Mouse (Mus musculus): ENCODE data around the gene Smim15. TPM values are rescaled to one million over a fixed set of nuclear protein-coding genes. Genes with fewer than 3 reads are reported as not detected.

Gene Smim15
- total RNA-seq, 2 experiments from 2014 or later: 45.2 to 184 TPM

GRCm38 (mm10) chr13:108060936-108061578 is 16.8 kb downstream of the Smim15 start:
- ATAC-seq (replicated peaks; ENCODE audit: low FRiP score, low TSS enrichment, poor library complexity, severe bottlenecking): no peak

GRCm38 (mm10) chr13:108062900-108063299 is 18.7 kb downstream of the Smim15 start:
- ATAC-seq (replicated peaks; ENCODE audit: low FRiP score, low TSS enrichment, poor library complexity, severe bottlenecking): no peak

GRCm38 (mm10) chr13:108063374-108064134 is 19.3 kb downstream of the Smim15 start:
- ATAC-seq (replicated peaks; ENCODE audit: low FRiP score, low TSS enrichment, poor library complexity, severe bottlenecking): no peak

GRCm38 (mm10) chr13:108064331-108064730 is 20.1 kb downstream of the Smim15 start:
- no peak for ATAC-seq (replicated peaks; ENCODE audit: low FRiP score, low TSS enrichment, poor library complexity, severe bottlenecking)

GRCm38 (mm10) chr13:108066021-108066420 is 21.8 kb downstream of the Smim15 start:
- no peak for ATAC-seq (replicated peaks; ENCODE audit: low FRiP score, low TSS enrichment, poor library complexity, severe bottlenecking)

- ATAC-seq (replicated peaks; ENCODE audit: low FRiP score, low TSS enrichment, poor library complexity, severe bottlenecking): 0 out of 2 replicates have a peak, but pooled peaks have one; percentile 22
Observed at GRCm38 (mm10) chr13:108069151-108069550, 24.9 kb downstream of the Smim15 start.

GRCm38 (mm10) chr13:108070171-108070570 is 25.9 kb downstream of the Smim15 start:
- ATAC-seq (replicated peaks; ENCODE audit: low FRiP score, low TSS enrichment, poor library complexity, severe bottlenecking): no peak

GRCm38 (mm10) chr13:108077476-108077875 is 33.2 kb downstream of the Smim15 start:
- ATAC-seq (replicated peaks; ENCODE audit: low FRiP score, low TSS enrichment, poor library complexity, severe bottlenecking): no peak

- ATAC-seq (replicated peaks; ENCODE audit: low FRiP score, low TSS enrichment, poor library complexity, severe bottlenecking): no peak
Observed at GRCm38 (mm10) chr13:108077901-108078300, 33.7 kb downstream of the Smim15 start.

GRCm38 (mm10) chr13:108084086-108084485 is 39.8 kb downstream of the Smim15 start:
- no peak for ATAC-seq (replicated peaks; ENCODE audit: low FRiP score, low TSS enrichment, poor library complexity, severe bottlenecking)

- ATAC-seq (replicated peaks; ENCODE audit: low FRiP score, low TSS enrichment, poor library complexity, severe bottlenecking): no peak
Observed at GRCm38 (mm10) chr13:108086036-108086435, 41.8 kb downstream of the Smim15 start.

- no peak for ATAC-seq (replicated peaks; ENCODE audit: low FRiP score, low TSS enrichment, poor library complexity, severe bottlenecking)
Observed at GRCm38 (mm10) chr13:108086724-108087123, 42.5 kb downstream of the Smim15 start.

- no peak for ATAC-seq (replicated peaks; ENCODE audit: low FRiP score, low TSS enrichment, poor library complexity, severe bottlenecking)
Observed at GRCm38 (mm10) chr13:108092290-108092689, 48.0 kb downstream of the Smim15 start.

- ATAC-seq (replicated peaks; ENCODE audit: low FRiP score, low TSS enrichment, poor library complexity, severe bottlenecking): no peak
Observed at GRCm38 (mm10) chr13:108094681-108095080, 50.4 kb downstream of the Smim15 start.

- no peak for ATAC-seq (replicated peaks; ENCODE audit: low FRiP score, low TSS enrichment, poor library complexity, severe bottlenecking)
Observed at GRCm38 (mm10) chr13:108095617-108096016, 51.4 kb downstream of the Smim15 start.

GRCm38 (mm10) chr13:108096446-108096845 is 52.2 kb downstream of the Smim15 start:
- ATAC-seq (replicated peaks; ENCODE audit: low FRiP score, low TSS enrichment, poor library complexity, severe bottlenecking): no peak

Other genes starting within 250 kb of the Smim15 start
- gene Ndufaf2, start 114.2 kb downstream of the Smim15 start, total RNA-seq (2014; fragmentation: Nextera tagmentation): 59.8 and 92.5 TPM in 2 replicates
- gene Ndufaf2, start 114.2 kb downstream of the Smim15 start, total RNA-seq (2017): 107 and 111 TPM in 2 replicates
- 17.0 and 22.5 TPM in 2 replicates for gene Ercc8, start 114.3 kb downstream of the Smim15 start, total RNA-seq (2014; fragmentation: Nextera tagmentation)
- 13.1 and 25.6 TPM in 2 replicates for gene Ercc8, start 114.3 kb downstream of the Smim15 start, total RNA-seq (2017)
- 0.46 and 0.54 TPM in 2 replicates for gene Elovl7, start 170.0 kb downstream of the Smim15 start, total RNA-seq (2014; fragmentation: Nextera tagmentation)
- 0.08 and 1.6 TPM in 2 replicates for gene Elovl7, start 170.0 kb downstream of the Smim15 start, total RNA-seq (2017)

Measured in megakaryocyte-erythroid progenitor cell, adult 5-6 weeks (primary cell).